Mouse (Mus musculus) midbrain, embryonic 16.5 days (tissue): Measurements from ENCODE around the gene Vmn2r88. TPM values are rescaled to one million over a fixed set of nuclear protein-coding genes. Genes with fewer than 3 reads are reported as not detected.
"Not testable (repeated sequence)": the region's sequence is repeated elsewhere in the genome, so short reads cannot be mapped to it uniquely, and the experiment has no call there.

Experiments
- ATAC-seq: fragments of 200-750 bp; cut with Nextera tagmentation; 2 replicates; pipeline ENCODE4 v1.8.0; 2017; ENCODE audit warnings: moderate TSS enrichment
- H3K27ac ChIP-seq: fragments of 300-500 bp; sonication (generic); 2 replicates; pipeline ENCODE4 v1.5.1; 2014; ENCODE audit warnings: mild to moderate bottlenecking, low read length, mixed read lengths
- H3K27me3 ChIP-seq: fragments of 300-500 bp; sonication (generic); 2 replicates; pipeline ENCODE4 v1.6.1; 2014; ENCODE audit warnings: low read depth, low read length, mixed read lengths; ENCODE audit not compliant: control insufficient read depth, insufficient read depth
- H3K36me3 ChIP-seq: fragments of 300-500 bp; sonication (generic); 2 replicates; pipeline ENCODE4 v1.6.1; 2014; ENCODE audit warnings: mild to moderate bottlenecking, low read length, moderate library complexity, mixed read lengths; ENCODE audit not compliant: control insufficient read depth, insufficient read depth
- H3K4me1 ChIP-seq: fragments of 300-500 bp; sonication (generic); 2 replicates; pipeline ENCODE4 v1.6.1; 2014; ENCODE audit warnings: mild to moderate bottlenecking, low read length, mixed read lengths; ENCODE audit not compliant: control insufficient read depth, insufficient read depth
- H3K4me2 ChIP-seq: fragments of 300-500 bp; sonication (generic); 2 replicates; pipeline ENCODE4 v1.6.1; 2014; ENCODE audit warnings: mild to moderate bottlenecking, low read length, mixed read lengths
- H3K4me3 ChIP-seq: fragments of 300-500 bp; sonication (generic); 2 replicates; pipeline ENCODE4 v1.5.1; 2014; ENCODE audit warnings: low read depth, mild to moderate bottlenecking, low read length, moderate library complexity, mixed read lengths
- H3K9ac ChIP-seq: fragments of 300-500 bp; sonication (generic); 2 replicates; pipeline ENCODE4 v1.6.1; 2014; ENCODE audit warnings: low read depth, low read length, mixed read lengths
- H3K9me3 ChIP-seq: fragments of 300-500 bp; sonication (generic); replicated peaks from 2 replicates; pipeline ENCODE4 v1.6.1; 2014; ENCODE audit warnings: mild to moderate bottlenecking, low read length, mixed read lengths; ENCODE audit not compliant: control insufficient read depth, poor library complexity, severe bottlenecking
- WGBS: fragments of 180-500 bp; shearing (Covaris S2); extraction: QIAGEN DNeasy Blood & Tissue Kit; methylation state at CpG from one replicate; pipeline ENCODE4 v1.1.7; 2014; 5-methylcytosine and 5-hydroxymethylcytosine counted together
- polyA plus RNA-seq: library from polyadenylated mRNA; unstranded; fragments of >200 nt; fragmentation: Nextera tagmentation; extraction: Ambion mirVana; gene quantifications from 2 replicates; pipeline ENCODE4 v1.2.1, GENCODE M21; 2015

Gene Vmn2r88
- polyA plus RNA-seq: not detected in 2 replicates

DNA sequence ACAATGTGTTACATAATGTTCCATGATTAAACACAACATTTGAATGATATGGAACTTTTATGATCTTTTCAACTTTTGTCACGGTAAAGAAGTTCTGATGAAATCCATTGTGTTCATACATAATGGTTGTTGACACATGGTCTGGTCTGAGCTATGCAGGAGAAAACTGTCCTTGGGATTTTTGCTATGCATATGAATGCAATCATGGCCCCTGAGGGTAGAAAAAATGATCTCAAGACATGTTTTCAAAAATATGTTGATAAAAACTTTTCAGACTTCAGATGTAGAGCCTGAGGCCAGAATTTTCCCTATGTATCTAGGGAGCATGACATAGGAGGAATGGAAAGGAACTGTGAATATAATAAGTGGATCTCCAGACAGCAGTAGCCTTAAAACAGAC is at the start of gene Vmn2r88:
TSS of gene Vmn2r88 (plus strand) at position 301 of the 400 bp plus-strand sequence.
- Histone ChIP-seq H3K27me3 (no peaks in the 10 kb centered on the region), H3K36me3 (no peaks in the 10 kb centered on the region), H3K4me1 (no peaks in the 10 kb centered on the region), H3K9ac (no peak within 1 kb of the TSS), H3K9me3 (no peaks in the 10 kb centered on the region), H3K4me2 (no peak within 1 kb of the TSS), H3K4me3 (no peak within 1 kb of the TSS), H3K27ac (no peak within 1 kb of the TSS)
- WGBS: 85% methylated on average over 1 of the region's 1 CpGs
- ATAC-seq: no peak

- Histone ChIP-seq H3K4me1 (no peaks in the 10 kb centered on the region), H3K27ac (no peak within 1 kb of the TSS), H3K36me3 (no peaks in the 10 kb centered on the region), H3K9me3 (no peaks in the 10 kb centered on the region), H3K27me3 (no peaks in the 10 kb centered on the region), H3K4me3 (no peak within 1 kb of the TSS), H3K4me2 (no peak within 1 kb of the TSS), H3K9ac (no peak within 1 kb of the TSS)
- 80% methylated on average over 1 of the region's 1 CpGs for WGBS
- no peak for ATAC-seq
Observed at GRCm38 (mm10) chr14:51361456-51361855, 49.2 kb upstream of the Vmn2r88 start, which contains the start of gene Gm7247. Gene Gm7247, plus strand, starts transcription at chr14:51361756.

DNA sequence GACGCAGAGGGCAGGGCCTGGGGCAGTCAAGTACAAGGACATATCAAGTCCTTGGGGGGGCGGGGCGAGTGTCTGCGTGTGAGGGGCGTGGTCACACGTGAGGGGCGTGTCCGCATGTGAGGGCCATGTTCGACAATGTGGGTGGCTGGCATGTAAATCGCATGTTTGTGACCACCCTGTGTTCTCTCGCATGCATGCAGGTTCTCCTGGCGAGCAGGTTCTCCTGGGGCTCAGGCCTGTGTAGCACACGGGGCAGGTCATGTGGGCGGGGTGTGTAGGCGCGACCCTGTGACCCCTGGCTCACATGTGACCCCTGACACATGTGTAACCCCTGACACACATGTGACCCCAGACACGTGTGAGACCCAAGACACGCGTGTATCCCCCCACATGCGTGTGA is 27.8 kb upstream of the Vmn2r88 start:
- ATAC-seq: no peak
- H3K9ac ChIP-seq: no peak overlapping the region
- peaks cover 3% of the 10 kb centered on the region; the same call in 1 of the 2 replicates for H3K9me3 ChIP-seq
- no peaks in the 10 kb centered on the region for H3K36me3 ChIP-seq
- 97% methylated on average over 20 of the region's 20 CpGs for WGBS
- H3K27ac ChIP-seq: no peak overlapping the region
- no peak overlapping the region for H3K4me3 ChIP-seq
- H3K27me3 ChIP-seq: no peaks in the 10 kb centered on the region
- H3K4me1 ChIP-seq: no peaks in the 10 kb centered on the region
- no peak overlapping the region for H3K4me2 ChIP-seq

DNA sequence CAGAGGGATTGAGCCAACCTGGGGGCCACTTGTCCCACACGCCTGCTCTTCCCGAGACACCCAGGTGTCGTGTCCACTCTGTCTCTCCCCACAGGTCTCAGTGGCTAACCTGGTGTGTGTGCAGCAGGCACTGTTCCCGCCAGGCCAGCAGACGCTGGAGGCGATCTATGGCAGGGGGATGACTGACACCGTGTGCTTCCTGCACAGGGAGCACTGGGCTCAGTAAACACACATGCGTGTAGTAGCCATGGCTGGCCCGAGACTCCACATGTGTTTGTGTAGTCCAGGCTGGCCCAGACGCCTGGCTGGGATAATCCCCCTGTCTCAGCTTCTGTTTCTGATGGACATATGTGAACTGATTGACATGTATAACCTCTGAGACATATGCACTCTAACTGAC is 26.3 kb upstream of the Vmn2r88 start:
- Histone ChIP-seq H3K4me2 (no peak overlapping the region), H3K9me3 (peaks cover 6% of the 10 kb centered on the region), H3K4me3 (no peak overlapping the region), H3K4me1 (no peaks in the 10 kb centered on the region), H3K9ac (no peak overlapping the region), H3K27ac (no peak overlapping the region), H3K27me3 (no peaks in the 10 kb centered on the region), H3K36me3 (no peaks in the 10 kb centered on the region)
- ATAC-seq: peak; percentile 34; the same call in 1 of the 2 replicates
- WGBS: 97% methylated on average over 10 of the region's 10 CpGs

GRCm38 (mm10) chr14:51385741-51386140 is 24.9 kb upstream of the Vmn2r88 start:
- Histone ChIP-seq H3K4me3 (no peak overlapping the region), H3K4me1 (no peaks in the 10 kb centered on the region), H3K27me3 (no peaks in the 10 kb centered on the region), H3K36me3 (no peaks in the 10 kb centered on the region), H3K27ac (no peak overlapping the region), H3K4me2 (no peak overlapping the region), H3K9ac (no peak overlapping the region), H3K9me3 (peaks cover 6% of the 10 kb centered on the region)
- WGBS: 66% methylated on average over 4 of the region's 4 CpGs
- ATAC-seq: peak; percentile 75

- Histone ChIP-seq H3K9me3 (peaks cover 6% of the 10 kb centered on the region), H3K4me2 (no peak overlapping the region), H3K4me1 (no peaks in the 10 kb centered on the region), H3K4me3 (no peak overlapping the region), H3K27ac (no peak overlapping the region), H3K9ac (no peak overlapping the region), H3K36me3 (no peaks in the 10 kb centered on the region), H3K27me3 (no peaks in the 10 kb centered on the region)
- ATAC-seq: no peak
- WGBS: 96% methylated on average over 8 of the region's 8 CpGs
Observed at GRCm38 (mm10) chr14:51387768-51388167, 22.9 kb upstream of the Vmn2r88 start.

DNA sequence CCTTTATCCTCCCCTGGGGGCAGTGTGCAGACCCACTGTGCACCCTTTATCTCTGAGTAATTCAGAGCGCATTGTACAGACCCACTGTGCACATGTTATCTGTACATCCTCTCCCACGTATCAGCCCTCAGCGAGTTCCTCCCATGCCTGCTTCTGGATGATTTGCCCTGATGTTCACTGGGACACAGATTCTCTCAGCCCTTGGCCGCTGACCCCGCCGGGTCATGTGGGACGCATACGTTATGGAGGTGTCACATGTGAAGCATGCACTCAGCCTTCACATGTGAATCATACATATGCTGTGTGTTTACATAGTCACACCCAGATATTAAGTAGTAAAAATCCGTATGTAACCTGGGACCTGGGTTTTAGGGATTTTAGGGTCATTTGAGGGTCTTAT is 22.4 kb upstream of the Vmn2r88 start:
- WGBS: 98% methylated on average over 9 of the region's 9 CpGs
- ATAC-seq: peak; percentile 36; the same call in 1 of the 2 replicates
- Histone ChIP-seq H3K9me3 (peaks cover 5% of the 10 kb centered on the region), H3K36me3 (no peaks in the 10 kb centered on the region), H3K9ac (no peak overlapping the region), H3K27me3 (no peaks in the 10 kb centered on the region), H3K27ac (no peak overlapping the region), H3K4me3 (no peak overlapping the region), H3K4me1 (no peaks in the 10 kb centered on the region), H3K4me2 (no peak overlapping the region)

DNA sequence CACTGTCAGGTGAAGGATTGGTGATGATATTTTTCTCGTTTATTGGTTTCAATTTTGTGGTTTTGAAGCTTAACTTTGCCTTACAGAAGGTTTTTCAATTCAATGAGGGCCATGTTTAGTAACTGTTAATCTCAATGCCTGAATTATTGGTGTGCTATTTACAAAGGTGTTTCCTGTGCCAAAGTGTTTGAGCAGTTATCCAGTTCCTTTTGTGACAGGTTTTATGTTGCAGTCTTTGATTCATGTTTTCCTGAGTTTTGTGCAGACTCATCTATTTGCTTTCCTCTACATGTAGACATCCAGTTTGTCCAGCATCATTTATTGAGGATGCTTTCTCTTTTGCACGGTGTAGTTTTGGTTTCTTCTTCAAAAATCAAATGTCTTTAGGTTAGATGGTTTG is 13.3 kb downstream of the Vmn2r88 start:
- Histone ChIP-seq H3K9ac (no peak overlapping the region), H3K4me1 (no peaks in the 10 kb centered on the region), H3K9me3 (no peaks in the 10 kb centered on the region), H3K27me3 (no peaks in the 10 kb centered on the region), H3K27ac (no peak overlapping the region), H3K4me3 (no peak overlapping the region), H3K36me3 (no peaks in the 10 kb centered on the region), H3K4me2 (no peak overlapping the region)
- no peak for ATAC-seq
- WGBS: 62% methylated on average over 2 of the region's 2 CpGs

- H3K27me3 ChIP-seq, H3K27ac ChIP-seq, H3K36me3 ChIP-seq, ATAC-seq, H3K4me2 ChIP-seq, H3K9ac ChIP-seq, H3K4me1 ChIP-seq, H3K9me3 ChIP-seq, H3K4me3 ChIP-seq: not testable (repeated sequence)
Observed at GRCm38 (mm10) chr14:51430138-51430537, 19.5 kb downstream of the Vmn2r88 start.
